ENCODE assay signal across 22 mouse cellular contexts in genomic region chr11:74909978-74910377, GRCm38 (mm10). TPM values are rescaled to one million over a fixed set of nuclear protein-coding genes. Genes with fewer than 3 reads are reported as not detected.
A peak's percentile ranks its signal among the peaks of the same experiment; 100 is the strongest.
DNase-seq lines count a peak whose midpoint lies in the region; ATAC-seq and TF ChIP-seq lines count a peak whose summit lies in the region.
"Had no signal": no experiment of that assay in that cellular context is flagged by ENCODE, and none has a peak within 500 bp of the region (broad histone marks: within the 10 kb centered on the region; RNA-seq: fewer than 3 reads in every experiment).

No protein-coding gene starts in this region.

- H3K79me2 ChIP-seq in CH12.LX (replicated peaks; ENCODE audit: control insufficient read depth, extremely low read depth, insufficient read depth, poor library complexity, severe bottlenecking) (peaks cover 18% of the 10 kb centered on the region), MEL (ENCODE audit: control insufficient read depth, insufficient read depth, low read length, poor library complexity) (peaks cover under 1% of the 10 kb centered on the region; the same call in 1 of the 2 replicates)

- H3K27ac ChIP-seq in midbrain, embryonic 11.5 days (ENCODE audit: low read depth, low read length), result no peak overlapping the region
- no peak overlapping the region for H3K27ac ChIP-seq in midbrain, postnatal 0 days (ENCODE audit: low read depth, low read length)
- no peak overlapping the region for H3K27ac ChIP-seq in CH12.LX (ENCODE audit: insufficient read depth, low read depth)
- no peak overlapping the region for H3K27ac ChIP-seq in MEL (ENCODE audit: control insufficient read depth, low read depth, low read length)

- TF ChIP-seq RAD21 in CH12.LX (IDR thresholded peaks at IDR 0.05; ENCODE audit: low read depth, low read length), result no peak
- no peak for TF ChIP-seq RAD21 in MEL (IDR thresholded peaks at IDR 0.05; ENCODE audit: low read depth, low read length)

- dilution Hi-C loops in CH12.LX (cut with MboI; ENCODE audit: extremely low pct_ligation_motif_present, extremely low pct_unique_long_range_greater_than_20kb, low sequenced_read_pairs), result no loop called here

- H3K4me1 ChIP-seq in midbrain, embryonic 11.5 days (ENCODE audit: control insufficient read depth, insufficient read depth, low read length), result no peaks in the 10 kb centered on the region
- H3K4me1 ChIP-seq in midbrain, postnatal 0 days (ENCODE audit: insufficient read depth, low read length), result no peaks in the 10 kb centered on the region
- peaks cover 7 to 37% of the 10 kb centered on the region in 2 experiments; a peak in 3 of 4 replicates for H3K4me1 ChIP-seq in CH12.LX (ENCODE audit: control insufficient read depth in 1 of 2, insufficient read depth in 2 of 2)
- H3K4me1 ChIP-seq in MEL (ENCODE audit: control insufficient read depth in 1 of 2, insufficient read depth in 2 of 2, low read length in 2 of 2), result peaks cover 0 to 3% of the 10 kb centered on the region in 2 experiments; a peak in 2 of 4 replicates

- no peak for TF ChIP-seq EP300 in CH12.LX (IDR thresholded peaks at IDR 0.05; ENCODE audit: low read length)
- TF ChIP-seq EP300 in MEL (IDR thresholded peaks at IDR 0.05; ENCODE audit: low read depth in 1 of 2, low read length in 2 of 2), result no peak

- H3K27me3 ChIP-seq in midbrain, embryonic 11.5 days (ENCODE audit: control insufficient read depth, insufficient read depth, low read length), result no peaks in the 10 kb centered on the region
- no peaks in the 10 kb centered on the region for H3K27me3 ChIP-seq in midbrain, postnatal 0 days (ENCODE audit: insufficient read depth, low read length)
- H3K27me3 ChIP-seq in CH12.LX (replicated peaks), result no peaks in the 10 kb centered on the region
- no peaks in the 10 kb centered on the region for H3K27me3 ChIP-seq in MEL (ENCODE audit: control insufficient read depth in 1 of 2, insufficient read depth in 2 of 2, low read length in 2 of 2)
- H3K27me3 ChIP-seq: Patski had no signal

- peak; percentile 51 for DNase-seq in midbrain, embryonic 11.5 days (ENCODE audit: low spot score, missing footprints)
- no peak for DNase-seq in midbrain, postnatal 0 days (ENCODE audit: low spot score)
- DNase-seq in CH12.LX (ENCODE audit: extremely low read depth) (no peak), MEL (ENCODE audit: low read depth, low spot score) (peak; percentile 34)
- DNase-seq in heart, adult 9 months (ENCODE audit: low spot score in 2 of 2), result no peak
- DNase-seq in ovary, postnatal 14 days (ENCODE audit: low spot score), result no peak
- DNase-seq: adrenal gland, adult 2 months; adrenal gland, adult 8-10 months; adrenal gland, postnatal 10 days; adrenal gland, postnatal 14 days; adrenal gland, postnatal 25 days; adrenal gland, postnatal 36 days; B cell, adult 2 months; cerebellum, adult 11 months; cerebellum, adult 11-12 months; cerebellum, adult 18-20 months; cerebellum, adult 2 months; cerebellum, adult 8-10 months had no signal

- TF ChIP-seq CTCF in midbrain, postnatal 0 days (IDR thresholded peaks at IDR 0.05), result no peak
- TF ChIP-seq CTCF in CH12.LX (conservative IDR thresholded peaks at IDR 0.05 in 1 of 2, IDR thresholded peaks at IDR 0.05 in 1 of 2; ENCODE audit: low read depth in 2 of 2, low read length in 2 of 2) (no peak), MEL (IDR thresholded peaks at IDR 0.05 in 2 of 3, conservative IDR thresholded peaks at IDR 0.05 in 1 of 3; ENCODE audit: control insufficient read depth in 1 of 3, insufficient read depth in 1 of 3, low read depth in 2 of 3, low read length in 3 of 3, poor library complexity in 1 of 3, severe bottlenecking in 1 of 3) (no peak)

- no peak for ATAC-seq in midbrain, embryonic 11.5 days (ENCODE audit: low FRiP score)
- ATAC-seq in midbrain, postnatal 0 days (ENCODE audit: low FRiP score), result no peak
- ATAC-seq: activated CD4-positive, CD25-positive, alpha-beta regulatory T cell, adult 4 months; CD4-positive, CD25-positive, alpha-beta regulatory T cell, adult 4 months; Patski had no signal

- H3K9ac ChIP-seq in midbrain, embryonic 11.5 days (ENCODE audit: low read length), result no peak overlapping the region
- no peak overlapping the region for H3K9ac ChIP-seq in midbrain, postnatal 0 days (replicated peaks; ENCODE audit: low read length, poor library complexity, severe bottlenecking)
- H3K9ac ChIP-seq in CH12.LX (ENCODE audit: insufficient read depth, low read depth), result no peak overlapping the region
- no peak overlapping the region for H3K9ac ChIP-seq in MEL (ENCODE audit: control insufficient read depth, low read depth, low read length, poor library complexity, severe bottlenecking)

- no peak overlapping the region for H3K4me3 ChIP-seq in midbrain, embryonic 11.5 days (ENCODE audit: low read depth, low read length)
- no peak overlapping the region for H3K4me3 ChIP-seq in midbrain, postnatal 0 days (ENCODE audit: low read depth, low read length)
- H3K4me3 ChIP-seq in CH12.LX (replicated peaks in 1 of 3; ENCODE audit: low read depth in 2 of 3, low read length in 2 of 3, poor library complexity in 1 of 3) (no peak overlapping the region), MEL (ENCODE audit: control insufficient read depth in 1 of 2, insufficient read depth in 1 of 2, low read depth in 2 of 2, low read length in 2 of 2) (no peak overlapping the region)

- H3K9me3 ChIP-seq in midbrain, embryonic 11.5 days (ENCODE audit: control insufficient read depth, low read length), result no peaks in the 10 kb centered on the region
- H3K9me3 ChIP-seq in midbrain, postnatal 0 days (ENCODE audit: low read length), result no peaks in the 10 kb centered on the region
- H3K9me3 ChIP-seq in CH12.LX (replicated peaks; ENCODE audit: low read length) (no peaks in the 10 kb centered on the region), MEL (replicated peaks; ENCODE audit: insufficient read depth, low read length) (no peaks in the 10 kb centered on the region)
- H3K9me3 ChIP-seq: G1E had no signal

- TF ChIP-seq POLR2A in CH12.LX (IDR thresholded peaks at IDR 0.05; ENCODE audit: low read depth, low read length) (no peak), MEL (IDR thresholded peaks at IDR 0.05; ENCODE audit: control insufficient read depth in 1 of 2, insufficient read depth in 1 of 2, low read depth in 1 of 2, low read length in 2 of 2, poor library complexity in 1 of 2) (no peak)

- in situ Hi-C loops in CH12.LX (cut with MboI; ENCODE audit: low pct_ligation_motif_present, low pct_unique_long_range_greater_than_20kb, low sequenced_read_pairs), result no loop called here

- H3K36me3 ChIP-seq in midbrain, embryonic 11.5 days (ENCODE audit: control insufficient read depth, insufficient read depth, low read length), result peaks cover 31% of the 10 kb centered on the region; the same call in 1 of the 2 replicates
- H3K36me3 ChIP-seq in midbrain, postnatal 0 days (ENCODE audit: insufficient read depth, low read length), result peaks cover 43% of the 10 kb centered on the region
- H3K36me3 ChIP-seq in CH12.LX (replicated peaks in 1 of 2; ENCODE audit: control insufficient read depth in 1 of 2, insufficient read depth in 1 of 2, low read length in 1 of 2) (peaks cover 56 to 70% of the 10 kb centered on the region in 2 experiments), MEL (ENCODE audit: control insufficient read depth in 1 of 2, insufficient read depth in 2 of 2, low read length in 2 of 2) (peaks cover 8 to 30% of the 10 kb centered on the region in 2 experiments)

- 90% methylated on average over 4 of the region's 4 CpGs for WGBS in midbrain, embryonic 11.5 days
- WGBS in midbrain, postnatal 0 days, result 94% methylated on average over 4 of the region's 4 CpGs

- no peak overlapping the region for H3K4me2 ChIP-seq in midbrain, embryonic 11.5 days
- no peak overlapping the region for H3K4me2 ChIP-seq in midbrain, postnatal 0 days (ENCODE audit: low read depth, low read length, poor library complexity, severe bottlenecking)
- no peak overlapping the region for H3K4me2 ChIP-seq in CH12.LX (ENCODE audit: insufficient read depth, low read depth, poor library complexity, severe bottlenecking)

RNA-seq across cellular contexts. Expression of gene Tsr1, which starts 12.1 kb away (rescaled TPM):
- polyA plus RNA-seq in midbrain, embryonic 11.5 days (2014; fragmentation: Nextera tagmentation; extraction: Ambion mirVana), result 48.9 and 51.3 TPM in 2 replicates
- total RNA-seq in midbrain, postnatal 0 days (2014; rRNA removed), result 23.6 and 28.6 TPM in 2 replicates
- 21.2 and 22.9 TPM in 2 replicates for polyA plus RNA-seq in midbrain, postnatal 0 days (2015; fragmentation: Nextera tagmentation; extraction: Ambion mirVana)
- total RNA-seq in CH12.LX (2012; rRNA removed), result 85.2 and 127 TPM in 2 replicates
- 101 and 105 TPM in 2 replicates for total RNA-seq in CH12.LX (2014; rRNA removed)
- polyA plus RNA-seq in CH12.LX (2012; ENCODE audit: insufficient read length, low read depth), result 149 and 162 TPM in 2 replicates
- 165 and 178 TPM in 2 replicates for total RNA-seq in MEL (2012; rRNA removed)
- 100 to 1,000 TPM; 123 to 129 TPM for polyA plus RNA-seq in MEL (2012; ENCODE audit: insufficient read depth in 1 of 2, insufficient read length in 2 of 2, low read depth in 1 of 2, low replicate concordance in 2 of 2, missing spikeins in 1 of 2)

RNA-seq across cellular contexts. Expression of gene Sgsm2, which starts 13.1 kb away (rescaled TPM):
- polyA plus RNA-seq in midbrain, embryonic 11.5 days (2014; fragmentation: Nextera tagmentation; extraction: Ambion mirVana), result 5.8 and 6.8 TPM in 2 replicates
- total RNA-seq in midbrain, postnatal 0 days (2014; rRNA removed), result 49.1 and 62.8 TPM in 2 replicates
- 28.1 and 28.8 TPM in 2 replicates for polyA plus RNA-seq in midbrain, postnatal 0 days (2015; fragmentation: Nextera tagmentation; extraction: Ambion mirVana)
- total RNA-seq in CH12.LX (2012; rRNA removed), result 2.4 and 3.8 TPM in 2 replicates
- total RNA-seq in CH12.LX (2014; rRNA removed), result 0.75 and 0.93 TPM in 2 replicates
- 3.1 and 3.8 TPM in 2 replicates for polyA plus RNA-seq in CH12.LX (2012; ENCODE audit: insufficient read length, low read depth)
- total RNA-seq in MEL (2012; rRNA removed), result 7.2 and 8.0 TPM in 2 replicates
- 10 to 100 TPM in 1 of 2 experiments, not detected in 1; 15.1 TPM for polyA plus RNA-seq in MEL (2012; ENCODE audit: insufficient read depth in 1 of 2, insufficient read length in 2 of 2, low read depth in 1 of 2, low replicate concordance in 2 of 2, missing spikeins in 1 of 2)

RNA-seq across cellular contexts. Expression of gene Smg6, which starts 15.6 kb away (rescaled TPM):
- polyA plus RNA-seq in midbrain, embryonic 11.5 days (2014; fragmentation: Nextera tagmentation; extraction: Ambion mirVana), result 16.0 and 17.9 TPM in 2 replicates
- total RNA-seq in midbrain, postnatal 0 days (2014; rRNA removed), result 26.6 and 27.7 TPM in 2 replicates
- polyA plus RNA-seq in midbrain, postnatal 0 days (2015; fragmentation: Nextera tagmentation; extraction: Ambion mirVana), result 10.0 and 11.9 TPM in 2 replicates
- 12.0 and 12.1 TPM in 2 replicates for total RNA-seq in CH12.LX (2012; rRNA removed)
- total RNA-seq in CH12.LX (2014; rRNA removed), result 8.0 and 9.0 TPM in 2 replicates
- 14.8 and 18.5 TPM in 2 replicates for polyA plus RNA-seq in CH12.LX (2012; ENCODE audit: insufficient read length, low read depth)
- 11.6 and 13.6 TPM in 2 replicates for total RNA-seq in MEL (2012; rRNA removed)
- polyA plus RNA-seq in MEL (2012; ENCODE audit: insufficient read depth in 1 of 2, insufficient read length in 2 of 2, low read depth in 1 of 2, low replicate concordance in 2 of 2, missing spikeins in 1 of 2), result 10 to 100 TPM in 1 of 2 experiments, not detected in 1; 19.0 TPM

RNA-seq across cellular contexts. Expression of gene Srr, which starts 15.8 kb away (rescaled TPM):
- polyA plus RNA-seq in midbrain, embryonic 11.5 days (2014; fragmentation: Nextera tagmentation; extraction: Ambion mirVana), result 25.9 and 29.7 TPM in 2 replicates
- total RNA-seq in midbrain, postnatal 0 days (2014; rRNA removed), result 40.5 and 43.1 TPM in 2 replicates
- polyA plus RNA-seq in midbrain, postnatal 0 days (2015; fragmentation: Nextera tagmentation; extraction: Ambion mirVana), result 35.6 and 37.6 TPM in 2 replicates
- total RNA-seq in CH12.LX (2012; rRNA removed), result 4.0 and 5.9 TPM in 2 replicates
- total RNA-seq in CH12.LX (2014; rRNA removed), result 5.7 and 6.7 TPM in 2 replicates
- 5.7 and 7.6 TPM in 2 replicates for polyA plus RNA-seq in CH12.LX (2012; ENCODE audit: insufficient read length, low read depth)
- total RNA-seq in MEL (2012; rRNA removed), result 4.1 and 5.2 TPM in 2 replicates
- 1 to 10 TPM in 1 of 2 experiments, not detected in 1; 6.8 TPM for polyA plus RNA-seq in MEL (2012; ENCODE audit: insufficient read depth in 1 of 2, insufficient read length in 2 of 2, low read depth in 1 of 2, low replicate concordance in 2 of 2, missing spikeins in 1 of 2)

Comparison
In these comparisons a context has a peak if more than half of its experiments do, and no peak if none do; other contexts are left out.
1. DNase-seq: peak in midbrain, embryonic 11.5 days (single experiment) and MEL (single experiment); none in midbrain, postnatal 0 days (single experiment), CH12.LX (single experiment), heart, adult 9 months (0 of 2) and ovary, postnatal 14 days (single experiment).